Mouse (Mus musculus): ENCODE data around the gene Cobl. TPM values are rescaled to one million over a fixed set of nuclear protein-coding genes. Genes with fewer than 3 reads are reported as not detected.

The Cobl gene
- total RNA-seq, 2 experiments from 2014 or later: not detected

- no peak for ATAC-seq (replicated peaks; ENCODE audit: low FRiP score, poor library complexity, severe bottlenecking)
These were observed 64.9 kb downstream of the Cobl start for GRCm38 (mm10) chr11:12399903-12400302.

GRCm38 (mm10) chr11:12396196-12396595 lies 68.6 kb downstream of the Cobl start:
- ATAC-seq (replicated peaks; ENCODE audit: low FRiP score, poor library complexity, severe bottlenecking): no peak

- ATAC-seq (replicated peaks; ENCODE audit: low FRiP score, poor library complexity, severe bottlenecking): no peak
These were observed 70.1 kb downstream of the Cobl start for GRCm38 (mm10) chr11:12394701-12395100.

- ATAC-seq (replicated peaks; ENCODE audit: low FRiP score, poor library complexity, severe bottlenecking): no peak
These were observed 70.6 kb downstream of the Cobl start for GRCm38 (mm10) chr11:12394151-12394550.

- no peak for ATAC-seq (replicated peaks; ENCODE audit: low FRiP score, poor library complexity, severe bottlenecking)
These were observed 79.9 kb downstream of the Cobl start for GRCm38 (mm10) chr11:12384826-12385225.

- ATAC-seq (replicated peaks; ENCODE audit: low FRiP score, poor library complexity, severe bottlenecking): no peak
These were observed 81.8 kb downstream of the Cobl start for GRCm38 (mm10) chr11:12382991-12383390.

GRCm38 (mm10) chr11:12381096-12381495 lies 83.7 kb downstream of the Cobl start:
- ATAC-seq (replicated peaks; ENCODE audit: low FRiP score, poor library complexity, severe bottlenecking): no peak

GRCm38 (mm10) chr11:12376628-12377027 lies 88.1 kb downstream of the Cobl start:
- no peak for ATAC-seq (replicated peaks; ENCODE audit: low FRiP score, poor library complexity, severe bottlenecking)

GRCm38 (mm10) chr11:12373106-12374098 lies 91.4 kb downstream of the Cobl start:
- no peak for ATAC-seq (replicated peaks; ENCODE audit: low FRiP score, poor library complexity, severe bottlenecking)

GRCm38 (mm10) chr11:12370957-12371356 lies 93.8 kb downstream of the Cobl start:
- no peak for ATAC-seq (replicated peaks; ENCODE audit: low FRiP score, poor library complexity, severe bottlenecking)

GRCm38 (mm10) chr11:12367426-12368178 lies 97.2 kb downstream of the Cobl start:
- no peak for ATAC-seq (replicated peaks; ENCODE audit: low FRiP score, poor library complexity, severe bottlenecking)

- no peak for ATAC-seq (replicated peaks; ENCODE audit: low FRiP score, poor library complexity, severe bottlenecking)
These were observed 105.3 kb downstream of the Cobl start for GRCm38 (mm10) chr11:12359336-12360000.

- ATAC-seq (replicated peaks; ENCODE audit: low FRiP score, poor library complexity, severe bottlenecking): no peak
These were observed 106.2 kb downstream of the Cobl start for GRCm38 (mm10) chr11:12358602-12359001.

- no peak for ATAC-seq (replicated peaks; ENCODE audit: low FRiP score, poor library complexity, severe bottlenecking)
These were observed 109.1 kb downstream of the Cobl start for GRCm38 (mm10) chr11:12355681-12356080.

- ATAC-seq (replicated peaks; ENCODE audit: low FRiP score, poor library complexity, severe bottlenecking): no peak
These were observed 113.7 kb downstream of the Cobl start for GRCm38 (mm10) chr11:12350986-12351546.

- no peak for ATAC-seq (replicated peaks; ENCODE audit: low FRiP score, poor library complexity, severe bottlenecking)
These were observed 114.7 kb downstream of the Cobl start for GRCm38 (mm10) chr11:12350086-12350485.

GRCm38 (mm10) chr11:12346486-12346885 lies 118.3 kb downstream of the Cobl start:
- ATAC-seq (replicated peaks; ENCODE audit: low FRiP score, poor library complexity, severe bottlenecking): no peak

- ATAC-seq (replicated peaks; ENCODE audit: low FRiP score, poor library complexity, severe bottlenecking): no peak
These were observed 121.1 kb downstream of the Cobl start for GRCm38 (mm10) chr11:12343686-12344085.

- ATAC-seq (replicated peaks; ENCODE audit: low FRiP score, poor library complexity, severe bottlenecking): no peak
These were observed 124.1 kb downstream of the Cobl start for GRCm38 (mm10) chr11:12340697-12341096.

GRCm38 (mm10) chr11:12336145-12336544 lies 128.6 kb downstream of the Cobl start:
- ATAC-seq (replicated peaks; ENCODE audit: low FRiP score, poor library complexity, severe bottlenecking): no peak
